Comparison of ENCODE assay signal across 11 mouse cellular contexts in the genomic region with DNA sequence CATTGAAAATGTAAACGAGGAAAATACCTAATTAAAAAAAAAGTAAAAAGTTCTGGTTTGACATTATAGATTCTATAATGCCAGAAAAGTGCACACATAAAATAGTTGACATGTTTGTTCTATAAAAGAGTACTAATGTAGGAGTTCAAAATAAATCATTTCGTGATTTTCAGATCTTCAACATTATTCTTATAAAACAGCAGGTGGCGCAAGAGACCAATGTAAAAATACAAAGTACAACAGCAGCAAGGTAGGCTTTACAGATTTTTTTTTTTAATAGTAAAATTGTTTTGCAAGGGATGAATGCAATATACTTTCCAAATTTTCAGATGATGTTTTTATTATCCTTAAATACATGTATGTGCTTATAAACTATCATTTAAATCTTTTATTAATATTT.
DNase-seq lines count a peak whose midpoint lies in the region; ATAC-seq and TF ChIP-seq lines count a peak whose summit lies in the region.
"Had no signal": no experiment of that assay in that cellular context is flagged by ENCODE, and none has a peak within 500 bp of the region (broad histone marks: within the 10 kb centered on the region; RNA-seq: fewer than 3 reads in every experiment).

No protein-coding gene starts in this region.

- no peak for ATAC-seq in lung, postnatal 0 days
- no peak for ATAC-seq in stomach, postnatal 0 days (ENCODE audit: low FRiP score, low TSS enrichment)

- H3K4me3 ChIP-seq in heart, adult 2 months, result no peak overlapping the region
- H3K4me3 ChIP-seq in lung, postnatal 0 days (ENCODE audit: low read depth, low read length), result no peak overlapping the region
- H3K4me3 ChIP-seq in stomach, postnatal 0 days (ENCODE audit: low read depth, low read length), result no peak overlapping the region
- H3K4me3 ChIP-seq: hindbrain, embryonic 15.5 days had no signal

- WGBS in heart, adult 2 months, result 8% methylated on average over 3 of the region's 3 CpGs
- 12% methylated on average over 3 of the region's 3 CpGs for WGBS in lung, postnatal 0 days
- WGBS in stomach, postnatal 0 days, result 18% methylated on average over 3 of the region's 3 CpGs

- peak; percentile 72 for TF ChIP-seq CTCF in heart, adult 2 months (IDR thresholded peaks at IDR 0.05)
- peak; percentile 37 for TF ChIP-seq CTCF in lung, postnatal 0 days (IDR thresholded peaks at IDR 0.05)
- no peak for TF ChIP-seq CTCF in brain, embryonic 14.5 days (IDR thresholded peaks at IDR 0.05; ENCODE audit: borderline replicate concordance, extremely low read depth, insufficient read depth, insufficient read length)
- TF ChIP-seq CTCF in stomach, postnatal 0 days (IDR thresholded peaks at IDR 0.05; ENCODE audit: low read depth), result peak; percentile 63

- TF ChIP-seq POLR2A in heart, adult 2 months (IDR thresholded peaks at IDR 0.05; ENCODE audit: insufficient read depth, low read depth, low read length), result no peak
- no peak for TF ChIP-seq POLR2A in brain, embryonic 14.5 days (IDR thresholded peaks at IDR 0.05; ENCODE audit: borderline replicate concordance, extremely low read depth, insufficient read depth, insufficient read length, poor library complexity, severe bottlenecking)

- H3K4me2 ChIP-seq in lung, postnatal 0 days (replicated peaks; ENCODE audit: low read depth, low read length), result no peak overlapping the region
- H3K4me2 ChIP-seq in stomach, postnatal 0 days (replicated peaks; ENCODE audit: low read depth), result no peak overlapping the region
- H3K4me2 ChIP-seq: hindbrain, embryonic 15.5 days had no signal

- no peaks in the 10 kb centered on the region for H3K79me2 ChIP-seq in heart, adult 2 months (replicated peaks; ENCODE audit: control insufficient read depth, insufficient read depth, low read length)

- no peak for DNase-seq in heart, adult 2 months
- no peak for DNase-seq in heart, adult 11 months
- DNase-seq in lung, postnatal 0 days (ENCODE audit: low spot score), result peak; percentile 42
- DNase-seq in lung, postnatal 10 days, result no peak
- DNase-seq in brain, embryonic 14.5 days (ENCODE audit: low read depth), result peak; percentile 59
- no peak for DNase-seq in stomach, postnatal 0 days (ENCODE audit: low spot score)
- no peak for DNase-seq in cerebellum, postnatal 4 days (ENCODE audit: low spot score in 2 of 2)
- DNase-seq in gastrocnemius, adult 8-10 months (ENCODE audit: low spot score in 2 of 2), result no peak
- DNase-seq: layer of hippocampus, postnatal 36 days had no signal

- no peak overlapping the region for H3K9ac ChIP-seq in heart, adult 2 months (ENCODE audit: low read depth, low read length)
- H3K9ac ChIP-seq in lung, postnatal 0 days (replicated peaks; ENCODE audit: low read depth), result no peak overlapping the region
- H3K9ac ChIP-seq in stomach, postnatal 0 days (ENCODE audit: low read length), result no peak overlapping the region
- H3K9ac ChIP-seq: hindbrain, embryonic 15.5 days had no signal

- H3K9me3 ChIP-seq in lung, postnatal 0 days (ENCODE audit: low read length), result no peaks in the 10 kb centered on the region
- H3K9me3 ChIP-seq in stomach, postnatal 0 days (ENCODE audit: control insufficient read depth, low read length), result no peaks in the 10 kb centered on the region
- H3K9me3 ChIP-seq: G1E; hindbrain, embryonic 15.5 days had no signal

- H3K36me3 ChIP-seq in heart, adult 2 months (ENCODE audit: control insufficient read depth, insufficient read depth, low read length), result no peaks in the 10 kb centered on the region
- H3K36me3 ChIP-seq in lung, postnatal 0 days (ENCODE audit: insufficient read depth, low read length), result no peaks in the 10 kb centered on the region
- no peaks in the 10 kb centered on the region for H3K36me3 ChIP-seq in stomach, postnatal 0 days (ENCODE audit: control insufficient read depth, insufficient read depth, low read length)
- H3K36me3 ChIP-seq: G1E; hindbrain, embryonic 15.5 days had no signal

- H3K4me1 ChIP-seq in heart, adult 2 months (ENCODE audit: control insufficient read depth, insufficient read depth, low read length), result no peaks in the 10 kb centered on the region
- no peaks in the 10 kb centered on the region for H3K4me1 ChIP-seq in lung, postnatal 0 days (ENCODE audit: insufficient read depth, low read depth, low read length)
- H3K4me1 ChIP-seq in stomach, postnatal 0 days (replicated peaks; ENCODE audit: control insufficient read depth, insufficient read depth), result no peaks in the 10 kb centered on the region
- H3K4me1 ChIP-seq: hindbrain, embryonic 15.5 days had no signal

- H3K27me3 ChIP-seq in heart, adult 2 months (ENCODE audit: control insufficient read depth, insufficient read depth, low read length), result no peaks in the 10 kb centered on the region
- no peaks in the 10 kb centered on the region for H3K27me3 ChIP-seq in lung, postnatal 0 days (replicated peaks; ENCODE audit: insufficient read depth, low read length)
- H3K27me3 ChIP-seq in stomach, postnatal 0 days (ENCODE audit: control insufficient read depth, insufficient read depth, low read length), result no peaks in the 10 kb centered on the region
- H3K27me3 ChIP-seq: hindbrain, embryonic 15.5 days had no signal

- no peak for TF ChIP-seq EP300 in heart, adult 2 months (IDR thresholded peaks at IDR 0.05; ENCODE audit: insufficient read depth, low read depth, low read length)
- TF ChIP-seq EP300 in lung, postnatal 0 days (IDR thresholded peaks at IDR 0.05), result no peak
- TF ChIP-seq EP300 in stomach, postnatal 0 days (optimal IDR thresholded peaks at IDR 0.05), result no peak

- intact Hi-C loops in heart, adult 2 months (cut with DNase I), result loop anchor here (1.0 kb wide), 1 partner anchor 534 kb away; no protein-coding TSS in a partner anchor

- no peak overlapping the region for H3K27ac ChIP-seq in heart, adult 2 months
- no peak overlapping the region for H3K27ac ChIP-seq in lung, postnatal 0 days (ENCODE audit: low read length)
- H3K27ac ChIP-seq in stomach, postnatal 0 days (replicated peaks), result no peak overlapping the region
- H3K27ac ChIP-seq: hindbrain, embryonic 15.5 days had no signal

Comparison
In these comparisons a context has a peak if more than half of its experiments do, and no peak if none do; other contexts are left out.
1. DNase-seq: peak in lung, postnatal 0 days (single experiment) and brain, embryonic 14.5 days (single experiment); none in heart, adult 2 months (0 of 2), heart, adult 11 months (single experiment), lung, postnatal 10 days (single experiment), stomach, postnatal 0 days (single experiment), cerebellum, postnatal 4 days (0 of 2) and gastrocnemius, adult 8-10 months (0 of 2).